Mouse (Mus musculus): ENCODE results near the gene Garem2. TPM values are rescaled to one million over a fixed set of nuclear protein-coding genes. Genes with fewer than 3 reads are reported as not detected.

The Garem2 gene
- polyA plus RNA-seq, 1 experiment from 2014 or later, result 1.7 TPM

GRCm38 (mm10) chr5:30104339-30104738, 622 bp upstream of the Garem2 start:
- WGBS, result 1% methylated on average over 12 of the region's 12 CpGs
- Histone ChIP-seq H3K4me1 (peaks cover 38% of the 10 kb centered on the region), H3K27me3 (replicated peaks; ENCODE audit: low read depth, poor library complexity, severe bottlenecking) (peaks cover 70% of the 10 kb centered on the region), H3K27ac (replicated peaks) (no peak overlapping the region), H3K9me3 (no peaks in the 10 kb centered on the region), H3K4me3 (peak overlapping the region; percentile 67), H3K36me3 (replicated peaks) (no peaks in the 10 kb centered on the region)
- peak; percentile 75 for DNase-seq (ENCODE audit: low spot score)

GRCm38 (mm10) chr5:30105668-30106300, 823 bp downstream of the Garem2 start, which contains the start of gene 3110082J24Rik:
Gene 3110082J24Rik, minus strand, starts transcription at chr5:30106086.
- WGBS, result under 1% methylated on average over 29 of the region's 29 CpGs
- Histone ChIP-seq H3K4me3 (peak within 1 kb of the TSS; percentile 67), H3K9me3 (no peaks in the 10 kb centered on the region), H3K27ac (replicated peaks) (peak within 1 kb of the TSS; percentile 65), H3K4me1 (peaks cover 52% of the 10 kb centered on the region), H3K27me3 (replicated peaks; ENCODE audit: low read depth, poor library complexity, severe bottlenecking) (peaks cover 85% of the 10 kb centered on the region), H3K36me3 (replicated peaks) (no peaks in the 10 kb centered on the region)
- peak; percentile 38 for DNase-seq (ENCODE audit: low spot score)

DNA sequence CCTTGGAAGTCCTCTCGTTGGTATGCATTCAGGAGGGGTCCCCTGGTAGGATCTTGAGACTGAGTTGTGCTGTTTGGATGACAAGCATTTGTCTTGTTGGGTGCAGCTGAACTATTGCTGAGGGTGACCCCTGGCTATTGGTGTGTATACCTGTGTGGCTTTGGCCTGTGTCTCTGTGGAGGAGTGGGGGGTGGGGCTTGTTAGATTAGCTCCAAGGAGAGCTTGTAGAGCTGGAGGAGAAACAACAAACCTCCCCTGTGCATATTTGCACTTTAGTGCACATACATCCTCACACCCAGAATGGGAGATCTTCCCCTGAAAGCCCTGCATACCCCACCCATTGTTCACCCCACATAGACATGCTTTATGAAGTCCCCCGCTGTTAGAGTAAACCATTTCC, 1.8 kb downstream of the Garem2 start:
- no peaks in the 10 kb centered on the region for H3K36me3 ChIP-seq (replicated peaks)
- peaks cover 62% of the 10 kb centered on the region for H3K4me1 ChIP-seq
- peak overlapping the region; percentile 35; the same call in 1 of the 2 replicates for H3K27ac ChIP-seq (replicated peaks)
- peak overlapping the region; percentile 67 for H3K4me3 ChIP-seq
- DNase-seq (ENCODE audit: low spot score), result no peak
- 9% methylated on average over 2 of the region's 2 CpGs for WGBS
- H3K27me3 ChIP-seq (replicated peaks; ENCODE audit: low read depth, poor library complexity, severe bottlenecking), result peaks cover 93% of the 10 kb centered on the region
- H3K9me3 ChIP-seq, result no peaks in the 10 kb centered on the region

DNA sequence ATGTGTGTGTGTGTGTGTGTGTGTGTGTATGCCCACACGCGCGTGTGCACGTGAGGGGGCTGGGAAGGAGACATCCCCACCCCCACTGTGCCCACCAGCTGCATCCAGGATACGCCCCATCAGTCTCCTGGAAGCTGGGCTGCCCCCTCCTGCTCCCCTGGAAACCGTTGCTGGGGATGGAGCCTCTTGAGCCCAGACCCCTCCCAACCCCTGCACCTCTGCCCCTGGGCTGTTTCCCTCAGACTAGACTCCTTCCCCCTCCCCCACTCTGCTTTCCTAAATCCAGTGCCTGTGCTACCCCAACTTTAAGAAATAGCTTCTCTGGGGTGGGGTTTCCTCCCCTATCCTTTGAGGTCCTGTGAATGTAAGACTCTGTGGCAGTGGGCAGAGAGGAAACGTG, 2.2 kb downstream of the Garem2 start:
- H3K36me3 ChIP-seq (replicated peaks), result no peaks in the 10 kb centered on the region
- H3K27me3 ChIP-seq (replicated peaks; ENCODE audit: low read depth, poor library complexity, severe bottlenecking), result peaks cover 98% of the 10 kb centered on the region
- no peaks in the 10 kb centered on the region for H3K9me3 ChIP-seq
- peak overlapping the region; percentile 67 for H3K4me3 ChIP-seq
- peak overlapping the region; percentile 69; the same call in 1 of the 2 replicates for H3K27ac ChIP-seq (replicated peaks)
- DNase-seq (ENCODE audit: low spot score), result peak; percentile 42
- H3K4me1 ChIP-seq, result peaks cover 63% of the 10 kb centered on the region
- WGBS, result 4% methylated on average over 7 of the region's 7 CpGs

GRCm38 (mm10) chr5:30107611-30108041, 2.7 kb downstream of the Garem2 start:
- Histone ChIP-seq H3K27ac (replicated peaks) (peak overlapping the region; percentile 69), H3K36me3 (replicated peaks) (no peaks in the 10 kb centered on the region), H3K27me3 (replicated peaks; ENCODE audit: low read depth, poor library complexity, severe bottlenecking) (peaks cover 99% of the 10 kb centered on the region), H3K4me3 (peak overlapping the region; percentile 67), H3K9me3 (no peaks in the 10 kb centered on the region), H3K4me1 (peaks cover 63% of the 10 kb centered on the region)
- WGBS, result 4% methylated on average over 5 of the region's 5 CpGs
- no peak for DNase-seq (ENCODE audit: low spot score)

DNA sequence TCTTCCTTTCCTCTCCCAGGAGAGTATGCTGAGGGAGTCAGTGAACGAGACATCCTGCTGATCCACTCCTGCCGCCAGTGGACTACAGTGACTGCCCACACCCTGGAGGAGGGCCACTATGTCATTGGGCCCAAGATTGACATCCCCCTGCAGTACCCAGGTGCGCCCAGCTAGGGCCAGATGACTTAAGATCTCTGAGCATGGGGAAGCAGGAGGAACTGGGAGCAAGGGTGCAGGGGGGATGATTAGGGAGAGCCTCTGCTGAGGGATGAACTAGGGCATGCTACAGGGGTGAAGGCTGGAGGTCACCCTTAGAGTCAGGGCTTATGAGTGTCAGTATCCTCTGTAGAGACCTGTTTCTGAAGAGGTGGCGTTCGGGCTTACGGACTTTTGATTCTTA, 3.3 kb downstream of the Garem2 start:
- Histone ChIP-seq H3K4me1 (peaks cover 64% of the 10 kb centered on the region), H3K27ac (replicated peaks) (no peak overlapping the region)
- no peak for DNase-seq (ENCODE audit: low spot score)

GRCm38 (mm10) chr5:30109899-30110298, 4.9 kb downstream of the Garem2 start:
- H3K4me3 ChIP-seq, result peak overlapping the region; percentile 45
- no peak for DNase-seq (ENCODE audit: low spot score)
- H3K27me3 ChIP-seq (replicated peaks; ENCODE audit: low read depth, poor library complexity, severe bottlenecking), result peaks cover 99% of the 10 kb centered on the region
- H3K9me3 ChIP-seq, result no peaks in the 10 kb centered on the region
- H3K27ac ChIP-seq (replicated peaks), result peak overlapping the region; percentile 67; the same call in 1 of the 2 replicates
- 32% methylated on average over 2 of the region's 2 CpGs for WGBS
- H3K36me3 ChIP-seq (replicated peaks), result no peaks in the 10 kb centered on the region
- H3K4me1 ChIP-seq, result peaks cover 78% of the 10 kb centered on the region

More for the DNA sequence above, 3.3 kb downstream of the Garem2 start:
- Histone ChIP-seq H3K4me3 (peak overlapping the region; percentile 67; the same call in 1 of the 2 replicates), H3K27me3 (replicated peaks; ENCODE audit: low read depth, poor library complexity, severe bottlenecking) (peaks cover 99% of the 10 kb centered on the region), H3K9me3 (no peaks in the 10 kb centered on the region), H3K36me3 (replicated peaks) (no peaks in the 10 kb centered on the region)
- WGBS, result 57% methylated on average over 6 of the region's 6 CpGs

DNA sequence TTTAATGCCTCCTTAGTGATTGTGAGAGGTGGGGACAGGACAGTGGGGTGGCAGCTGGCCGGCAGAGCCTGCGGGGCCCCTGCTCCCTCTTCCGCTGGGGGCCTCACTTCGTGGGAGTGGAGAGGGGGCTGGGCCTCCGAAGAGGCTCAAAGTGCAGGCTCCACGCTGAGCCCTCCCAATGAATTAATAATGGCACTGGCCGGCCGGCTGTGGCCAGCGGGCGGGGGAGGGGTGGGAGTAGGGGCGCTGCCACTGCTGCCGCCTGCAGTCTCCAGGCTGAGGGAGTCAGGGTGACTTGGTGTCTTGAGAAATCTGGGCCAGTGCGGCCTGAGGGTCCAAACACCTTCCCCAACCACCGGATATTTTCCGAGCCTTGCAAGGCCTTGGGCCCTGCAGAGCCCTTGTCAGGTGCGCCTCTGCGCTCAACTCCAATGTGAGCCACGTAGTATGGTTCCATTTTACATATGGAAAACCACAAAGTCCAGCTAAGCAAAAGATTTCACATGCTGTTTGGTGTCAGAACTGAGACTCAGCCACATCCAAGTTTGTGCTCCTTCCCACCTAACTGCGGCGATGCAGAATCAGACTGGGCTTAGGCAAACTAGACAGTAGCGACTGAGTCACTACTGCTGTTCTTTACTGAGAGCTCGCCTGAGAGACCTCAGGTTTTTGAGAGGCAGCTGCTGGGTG, 5.6 kb downstream of the Garem2 start:
- Histone ChIP-seq H3K27me3 (replicated peaks; ENCODE audit: low read depth, poor library complexity, severe bottlenecking) (peaks cover 99% of the 10 kb centered on the region), H3K27ac (replicated peaks) (peak overlapping the region; percentile 67), H3K36me3 (replicated peaks) (no peaks in the 10 kb centered on the region), H3K9me3 (no peaks in the 10 kb centered on the region), H3K4me3 (peak overlapping the region; percentile 45), H3K4me1 (peaks cover 73% of the 10 kb centered on the region)
- WGBS, result 4% methylated on average over 22 of the region's 22 CpGs
- DNase-seq (ENCODE audit: low spot score), result peak; percentile 59

- H3K4me3 ChIP-seq, result peak overlapping the region; percentile 45
Measured at GRCm38 (mm10) chr5:30111126-30111525, 6.2 kb downstream of the Garem2 start.

GRCm38 (mm10) chr5:30111771-30112170, 6.8 kb downstream of the Garem2 start:
- WGBS, result 66% methylated on average over 3 of the region's 3 CpGs
- peaks cover 11% of the 10 kb centered on the region for H3K36me3 ChIP-seq (replicated peaks)
- peaks cover 60% of the 10 kb centered on the region for H3K4me1 ChIP-seq
- H3K9me3 ChIP-seq, result no peaks in the 10 kb centered on the region
- no peak for DNase-seq (ENCODE audit: low spot score)
- H3K4me3 ChIP-seq, result peak overlapping the region; percentile 45
- peak overlapping the region; percentile 67 for H3K27ac ChIP-seq (replicated peaks)
- peaks cover 99% of the 10 kb centered on the region for H3K27me3 ChIP-seq (replicated peaks; ENCODE audit: low read depth, poor library complexity, severe bottlenecking)

More at GRCm38 (mm10) chr5:30111126-30111525, 6.2 kb downstream of the Garem2 start:
- Histone ChIP-seq H3K27ac (replicated peaks) (peak overlapping the region; percentile 67), H3K27me3 (replicated peaks; ENCODE audit: low read depth, poor library complexity, severe bottlenecking) (peaks cover 99% of the 10 kb centered on the region), H3K36me3 (replicated peaks) (peaks cover 4% of the 10 kb centered on the region; the same call in 1 of the 2 replicates), H3K4me1 (peaks cover 67% of the 10 kb centered on the region), H3K9me3 (no peaks in the 10 kb centered on the region)
- 2% methylated on average over 18 of the region's 18 CpGs for WGBS
- DNase-seq (ENCODE audit: low spot score), result peak; percentile 86

GRCm38 (mm10) chr5:30112533-30113068, 7.6 kb downstream of the Garem2 start:
- peaks cover 52% of the 10 kb centered on the region for H3K4me1 ChIP-seq
- no peak overlapping the region for H3K27ac ChIP-seq (replicated peaks)
- no peaks in the 10 kb centered on the region for H3K9me3 ChIP-seq
- H3K4me3 ChIP-seq, result no peak overlapping the region
- DNase-seq (ENCODE audit: low spot score), result no peak
- peaks cover 93% of the 10 kb centered on the region for H3K27me3 ChIP-seq (replicated peaks; ENCODE audit: low read depth, poor library complexity, severe bottlenecking)
- H3K36me3 ChIP-seq (replicated peaks), result peaks cover 19% of the 10 kb centered on the region
- WGBS, result 83% methylated on average over 3 of the region's 3 CpGs

- peaks cover 34% of the 10 kb centered on the region for H3K36me3 ChIP-seq (replicated peaks)
- peak overlapping the region; percentile 80 for H3K27ac ChIP-seq (replicated peaks)
- peaks cover 44% of the 10 kb centered on the region for H3K4me1 ChIP-seq
- WGBS, result under 1% methylated on average over 103 of the region's 103 CpGs
- peak overlapping the region; percentile 58 for H3K4me3 ChIP-seq
- peaks cover 78% of the 10 kb centered on the region for H3K27me3 ChIP-seq (replicated peaks; ENCODE audit: low read depth, poor library complexity, severe bottlenecking)
- peak; percentile 89 for DNase-seq (ENCODE audit: low spot score)
- H3K9me3 ChIP-seq, result no peaks in the 10 kb centered on the region
Measured at GRCm38 (mm10) chr5:30113881-30114760, 9.2 kb downstream of the Garem2 start.
